Mouse (Mus musculus): ENCODE data around the gene Rnf7.
A peak's percentile ranks its signal among the peaks of the same experiment; 100 is the strongest.
"Not testable (repeated sequence)": the region's sequence is repeated elsewhere in the genome, so short reads cannot be mapped to it uniquely, and the experiment has no call there.

Rnf7 gene

GRCm38 (mm10) chr9:96478071-96478888, at the start of gene Rnf7:
Gene Rnf7, minus strand, starts transcription at chr9:96478675.
- DNase-seq (ENCODE audit: low spot score in 2 of 2), result peak; percentile 95 to 98

DNA sequence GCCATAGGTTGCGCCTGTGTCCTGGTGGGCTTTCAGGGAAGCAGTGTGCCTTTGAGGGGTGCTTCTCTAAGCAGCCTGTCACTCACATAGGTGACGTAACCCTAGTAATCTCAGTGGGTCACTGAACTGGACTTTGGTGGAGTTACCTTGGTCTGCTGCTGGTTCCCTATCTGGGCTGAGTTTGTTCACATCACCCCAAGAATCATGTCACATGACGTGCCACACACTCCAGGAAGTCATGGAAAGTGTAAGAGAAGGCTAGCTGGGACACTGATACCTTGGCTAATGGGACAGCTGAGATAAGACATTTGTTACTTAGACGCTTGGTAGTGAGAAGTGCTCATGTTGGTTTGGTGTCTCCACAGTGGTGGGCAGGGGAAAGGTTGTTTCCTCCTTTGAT, 47.5 kb upstream of the Rnf7 start:
- DNase-seq (ENCODE audit: low spot score in 2 of 2), result no peak

GRCm38 (mm10) chr9:96524972-96525506, 46.6 kb upstream of the Rnf7 start, which contains the start of gene Gm28729:
Gene Gm28729, minus strand, starts transcription at chr9:96525264.
- no peak for DNase-seq (ENCODE audit: low spot score in 2 of 2)

DNA sequence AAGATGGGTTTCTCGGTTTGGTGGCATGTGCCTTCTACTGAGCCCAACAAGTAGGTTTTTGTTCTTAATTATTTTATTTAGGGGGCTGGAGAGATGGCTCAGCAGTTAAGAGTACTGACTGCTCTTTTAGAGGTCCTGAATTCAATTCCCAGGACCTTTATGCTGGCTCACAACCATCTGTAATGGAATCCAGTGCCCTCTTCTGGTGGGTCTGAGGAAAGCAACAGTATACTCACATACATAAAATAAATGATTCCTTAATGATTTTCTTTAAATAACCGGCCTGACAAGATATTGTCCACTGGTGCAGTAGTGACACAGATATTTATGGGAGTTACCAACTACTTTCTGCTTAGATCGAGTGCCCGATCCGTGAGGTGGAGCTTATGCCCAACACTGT, 44.7 kb upstream of the Rnf7 start:
- DNase-seq (ENCODE audit: low spot score in 2 of 2), result no peak

DNA sequence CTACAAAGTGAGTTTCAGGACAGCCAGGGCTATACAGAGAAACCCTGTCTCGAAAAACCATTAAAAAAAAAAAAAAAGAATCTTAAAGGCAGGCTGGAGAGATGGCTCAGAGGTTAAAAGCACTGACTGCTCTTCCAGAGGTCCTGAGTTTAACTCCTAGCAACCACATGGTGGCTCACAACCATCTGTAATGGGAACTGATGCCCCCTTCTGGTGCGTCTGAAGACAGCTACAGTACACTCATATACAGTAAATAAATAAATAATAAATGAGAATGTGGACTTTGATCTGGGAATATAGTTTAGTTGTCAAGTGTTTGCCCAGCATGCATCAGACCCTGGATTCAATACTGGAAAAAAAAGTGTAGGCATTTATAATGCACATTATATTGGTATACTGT, 43.1 kb upstream of the Rnf7 start:
- not testable (repeated sequence) for DNase-seq (ENCODE audit: low spot score in 2 of 2)

- no peak for DNase-seq (ENCODE audit: low spot score in 2 of 2)
These were observed 39.0 kb upstream of the Rnf7 start for GRCm38 (mm10) chr9:96517429-96517828.

DNA sequence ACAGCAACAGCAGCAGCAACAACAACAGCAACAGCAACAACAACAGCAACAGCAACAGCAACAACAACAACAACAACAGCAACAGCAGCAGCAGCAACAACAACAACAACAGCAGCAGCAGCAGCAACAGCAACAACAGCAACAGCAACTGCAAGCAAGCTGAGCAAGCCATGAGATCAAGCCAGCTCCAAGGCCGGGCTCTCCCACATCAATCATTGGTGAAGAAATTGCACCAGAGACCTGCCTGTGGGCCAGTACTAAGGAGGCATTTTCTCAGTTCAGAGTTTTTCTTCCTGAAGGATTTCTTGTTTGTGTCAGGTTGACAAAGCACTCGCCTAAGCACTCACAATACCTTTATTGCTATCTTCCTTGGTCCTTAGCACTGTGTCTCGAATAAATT, 38.3 kb upstream of the Rnf7 start:
- DNase-seq (ENCODE audit: low spot score in 2 of 2), result no peak

GRCm38 (mm10) chr9:96515737-96516136, 37.3 kb upstream of the Rnf7 start:
- DNase-seq (ENCODE audit: low spot score in 2 of 2), result no peak

GRCm38 (mm10) chr9:96514278-96514677, 35.8 kb upstream of the Rnf7 start:
- DNase-seq (ENCODE audit: low spot score in 2 of 2), result no peak

DNA sequence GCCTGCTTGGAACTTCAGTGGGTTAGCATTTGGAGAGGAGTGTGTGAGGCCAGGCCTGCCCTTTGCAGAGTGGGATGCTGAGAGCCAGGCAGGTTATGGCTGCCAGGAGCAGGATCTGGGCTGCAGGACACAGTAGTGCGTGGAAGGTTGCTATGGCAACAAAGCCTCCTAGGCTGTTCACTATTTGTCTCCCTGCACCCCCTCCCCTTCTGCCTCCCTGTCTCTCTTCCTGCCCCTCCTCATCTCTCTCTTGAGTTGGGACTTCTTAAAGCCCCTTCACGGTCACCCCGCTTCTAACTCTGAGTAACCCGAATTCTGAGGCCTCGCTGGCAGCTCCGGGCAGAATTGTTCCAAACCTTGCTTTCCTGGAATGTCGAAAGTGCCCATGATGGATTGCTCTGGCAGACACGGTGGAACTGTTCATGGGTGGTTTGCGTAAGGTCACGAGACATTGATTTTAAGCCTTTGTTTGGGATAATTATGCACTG, 27.6 kb upstream of the Rnf7 start:
- DNase-seq (ENCODE audit: low spot score in 2 of 2), result no peak

- DNase-seq (ENCODE audit: low spot score in 2 of 2), result no peak
These were observed 26.7 kb upstream of the Rnf7 start for GRCm38 (mm10) chr9:96505156-96505555.

DNA sequence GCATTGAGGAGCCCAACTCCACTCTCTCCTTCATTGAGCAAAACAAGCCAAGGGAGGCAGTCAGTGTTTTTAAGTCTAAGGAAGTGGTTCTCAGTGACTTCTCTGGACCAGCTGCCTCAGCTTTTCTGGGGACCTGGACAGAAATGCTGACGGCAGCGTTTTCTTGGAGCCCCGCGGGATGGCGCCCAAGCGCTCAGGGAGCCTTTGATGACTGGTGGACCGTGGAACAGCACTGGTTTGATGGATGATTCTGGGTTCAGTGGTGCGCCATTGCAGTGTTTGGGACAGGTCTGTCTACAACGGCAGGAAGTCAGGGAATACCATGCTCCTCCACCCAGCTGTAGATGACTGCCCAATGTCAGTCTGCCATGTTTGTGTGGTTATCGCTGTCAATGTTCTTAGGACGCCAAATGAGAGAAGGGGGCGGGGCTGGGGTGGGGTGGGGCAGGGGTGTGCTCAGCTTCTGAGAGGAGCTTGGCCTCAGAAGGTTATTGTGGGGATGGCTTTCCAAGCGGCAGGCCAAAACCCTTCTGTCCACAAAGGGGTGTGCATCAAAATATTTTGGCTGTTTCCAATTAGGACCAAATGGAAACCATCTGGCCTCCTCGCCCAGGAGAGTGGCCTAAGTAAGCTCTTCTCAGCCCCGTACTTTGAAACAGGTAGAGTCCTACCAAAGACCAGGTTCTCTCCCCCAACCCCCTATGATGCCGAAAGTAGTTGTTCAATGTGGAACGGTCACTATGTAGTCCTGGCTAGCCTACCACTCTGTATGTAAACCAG, 25.8 kb upstream of the Rnf7 start:
- no peak for DNase-seq (ENCODE audit: low spot score in 2 of 2)

- no peak for DNase-seq (ENCODE audit: low spot score in 2 of 2)
These were observed 24.6 kb upstream of the Rnf7 start for GRCm38 (mm10) chr9:96502856-96503610.

GRCm38 (mm10) chr9:96501217-96501616, 22.7 kb upstream of the Rnf7 start:
- DNase-seq (ENCODE audit: low spot score in 2 of 2), result no peak

DNA sequence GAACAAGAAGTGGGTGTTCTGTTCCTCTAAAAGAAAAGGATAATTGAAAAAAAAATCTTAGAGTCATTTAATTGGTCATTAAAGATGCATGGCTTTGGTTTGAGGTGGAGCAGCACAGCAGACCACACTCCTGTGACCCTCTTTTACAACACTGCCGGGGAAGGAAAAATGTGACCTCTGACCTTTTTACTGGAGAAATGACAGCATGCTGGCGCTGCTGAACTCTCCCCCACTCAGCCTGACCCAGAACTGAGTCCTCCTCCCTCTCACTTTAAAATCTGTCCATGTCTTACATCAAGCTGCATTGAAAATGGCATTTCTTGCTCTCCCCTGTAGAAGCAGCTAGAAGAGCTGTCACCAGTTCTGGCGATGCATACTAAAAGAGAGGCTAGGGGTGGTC, 14.7 kb upstream of the Rnf7 start:
- DNase-seq (ENCODE audit: low spot score in 2 of 2), result no peak

- DNase-seq (ENCODE audit: low spot score in 2 of 2), result no peak
These were observed 13.3 kb upstream of the Rnf7 start for GRCm38 (mm10) chr9:96491810-96492209.

- not testable (repeated sequence) for DNase-seq (ENCODE audit: low spot score in 2 of 2)
These were observed 9.4 kb upstream of the Rnf7 start for GRCm38 (mm10) chr9:96487869-96488268.

- no peak for DNase-seq (ENCODE audit: low spot score in 2 of 2)
These were observed 5.2 kb upstream of the Rnf7 start for GRCm38 (mm10) chr9:96483648-96484047.

- DNase-seq (ENCODE audit: low spot score in 2 of 2), result no peak
These were observed 4.6 kb upstream of the Rnf7 start for GRCm38 (mm10) chr9:96483028-96483427.

- DNase-seq (ENCODE audit: low spot score in 2 of 2), result no peak
These were observed 6.1 kb downstream of the Rnf7 start for GRCm38 (mm10) chr9:96472356-96472755.

GRCm38 (mm10) chr9:96471681-96472080, 6.8 kb downstream of the Rnf7 start:
- not testable (repeated sequence) for DNase-seq (ENCODE audit: low spot score in 2 of 2)

Measured in left cerebral cortex, adult 9 months (tissue).